Mouse (Mus musculus) spleen, adult 12 weeks (tissue): ENCODE data around the gene Dppa2.

Experiments
- DNase-seq: peaks from one replicate; pipeline ENCODE4 v3.0.0; 2022; ENCODE audit warnings: low spot score

Gene Dppa2

GRCm38 (mm10) chr16:48344193-48344592, 40.5 kb downstream of the Dppa2 start:
- DNase-seq, result no peak

GRCm38 (mm10) chr16:48347246-48347645, 43.5 kb downstream of the Dppa2 start:
- no peak for DNase-seq

GRCm38 (mm10) chr16:48355716-48356115, 52.0 kb downstream of the Dppa2 start:
- no peak for DNase-seq

GRCm38 (mm10) chr16:48356417-48356816, 52.7 kb downstream of the Dppa2 start:
- DNase-seq, result no peak

- DNase-seq, result no peak
Observed at GRCm38 (mm10) chr16:48360887-48361286, 57.2 kb downstream of the Dppa2 start.

- no peak for DNase-seq
Observed at GRCm38 (mm10) chr16:48366801-48367200, 63.1 kb downstream of the Dppa2 start.

GRCm38 (mm10) chr16:48368096-48368495, 64.4 kb downstream of the Dppa2 start:
- DNase-seq, result no peak
